Mouse (Mus musculus) lung, postnatal 25 days (tissue): Measurements from ENCODE around the gene Aff3.
"Not testable (repeated sequence)": the region's sequence is repeated elsewhere in the genome, so short reads cannot be mapped to it uniquely, and the experiment has no call there.

Experiments
- DNase-seq: peaks from one replicate; pipeline ENCODE4 v3.0.0; 2022; ENCODE audit warnings: low spot score

Aff3 gene

DNA sequence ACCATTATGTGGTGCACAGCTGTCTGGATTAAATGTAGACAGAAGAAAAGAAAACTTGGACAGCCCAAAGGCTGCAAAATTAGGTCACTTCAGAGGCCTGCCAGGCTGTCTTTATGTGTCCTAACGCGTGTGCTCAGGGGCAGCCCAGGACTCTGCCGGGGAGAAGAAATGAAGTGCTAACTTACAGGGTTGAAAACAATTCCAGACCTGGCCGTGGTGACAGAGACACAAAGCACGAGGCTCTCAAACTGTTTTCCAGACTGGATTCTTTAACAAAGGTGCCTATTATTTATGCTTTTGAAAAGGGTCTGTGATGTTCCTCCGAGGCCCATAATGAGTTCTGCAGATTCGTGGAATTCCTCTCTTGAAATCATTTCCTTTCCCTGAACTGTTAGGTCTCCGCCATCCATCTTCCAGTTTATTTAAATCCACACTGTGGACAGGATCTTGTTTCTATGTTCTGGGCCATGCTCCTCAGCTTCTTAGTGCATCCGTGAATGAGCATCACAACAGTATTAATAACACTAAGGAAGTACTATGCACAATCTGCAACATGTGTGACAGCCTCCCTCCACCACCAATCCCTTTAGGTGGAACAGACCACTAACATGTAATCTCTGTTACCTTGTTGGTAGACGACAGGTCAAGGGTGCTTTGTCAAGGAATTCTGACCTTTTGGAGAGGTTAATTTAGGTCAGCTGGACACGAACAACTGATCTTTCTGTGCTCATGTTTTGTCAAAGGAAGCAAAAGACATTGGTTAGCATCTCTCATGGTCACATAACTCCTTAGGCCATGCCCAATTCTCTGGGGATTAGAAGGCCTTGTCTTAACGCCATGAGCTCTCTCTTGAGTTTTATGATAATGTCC is 228.0 kb downstream of the Aff3 start:
- DNase-seq: no peak

GRCm38 (mm10) chr1:38430311-38430710 is 234.4 kb downstream of the Aff3 start:
- not testable (repeated sequence) for DNase-seq

- no peak for DNase-seq
These were observed 235.8 kb downstream of the Aff3 start for GRCm38 (mm10) chr1:38428708-38429683.

- no peak for DNase-seq
These were observed 241.8 kb downstream of the Aff3 start for GRCm38 (mm10) chr1:38422921-38423320.

GRCm38 (mm10) chr1:38419331-38419730 is 245.4 kb downstream of the Aff3 start:
- no peak for DNase-seq

- no peak for DNase-seq
These were observed 246.3 kb downstream of the Aff3 start for GRCm38 (mm10) chr1:38418181-38419032.

DNA sequence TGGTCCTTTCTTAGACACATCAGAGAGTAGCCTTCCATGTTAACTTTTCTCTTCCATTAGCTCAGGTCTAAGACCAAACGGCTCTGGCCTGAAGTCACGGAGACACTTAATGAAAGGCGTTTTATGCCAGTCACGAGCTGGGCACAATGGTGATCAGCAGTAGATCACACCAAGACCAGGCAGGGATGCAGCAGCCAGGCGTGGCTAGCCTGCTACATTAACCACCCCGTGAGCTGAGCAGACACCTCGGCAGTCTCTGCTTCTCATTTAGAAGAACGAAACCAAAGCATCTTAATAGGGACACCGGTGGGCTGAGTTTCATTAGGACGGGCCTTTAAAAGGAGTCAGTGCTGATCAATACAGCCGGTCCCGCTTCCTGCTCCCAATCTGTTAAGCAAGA is 247.6 kb downstream of the Aff3 start:
- DNase-seq: no peak

- no peak for DNase-seq
These were observed 249.2 kb downstream of the Aff3 start for GRCm38 (mm10) chr1:38415511-38415910.

- DNase-seq: no peak
These were observed 253.6 kb downstream of the Aff3 start for GRCm38 (mm10) chr1:38411106-38411505.

DNA sequence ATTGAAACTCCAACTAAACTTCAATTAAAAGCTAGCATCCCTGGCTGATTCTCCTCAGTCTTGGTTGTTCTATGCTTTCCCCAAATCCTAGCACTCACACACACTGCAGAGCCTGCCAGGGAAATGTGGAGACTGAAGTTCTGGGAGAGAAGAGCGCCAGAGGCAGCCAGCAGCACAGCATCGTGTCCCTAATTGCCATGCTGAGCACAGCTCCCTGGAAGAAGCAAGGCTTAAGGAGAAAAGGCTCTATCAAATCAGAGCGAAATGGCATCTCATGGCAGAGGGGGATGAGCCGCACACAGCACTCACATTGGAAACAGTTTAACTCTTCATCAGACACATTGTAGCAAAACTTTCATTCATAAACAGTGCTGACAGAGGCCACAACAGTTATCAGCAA is 254.3 kb downstream of the Aff3 start:
- DNase-seq: no peak

DNA sequence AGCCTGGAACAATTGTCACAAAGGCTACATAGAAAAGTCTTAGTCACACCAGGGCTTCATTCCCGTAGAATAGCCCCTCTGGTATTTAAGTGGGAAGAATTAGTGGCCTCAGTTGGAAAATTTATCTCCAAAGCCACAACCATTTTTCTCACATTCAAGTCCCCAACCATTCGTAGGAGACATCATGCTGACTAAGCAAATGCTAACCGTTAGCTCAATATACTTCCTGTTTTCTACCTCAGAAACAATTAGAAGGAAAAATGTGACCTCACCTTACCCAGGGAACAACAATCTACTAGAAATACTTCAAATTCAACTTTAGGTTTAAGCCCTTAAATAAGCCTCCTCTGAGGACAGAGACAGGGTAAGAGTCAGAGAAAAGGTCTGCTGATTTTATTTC is 256.5 kb downstream of the Aff3 start:
- DNase-seq: no peak

DNA sequence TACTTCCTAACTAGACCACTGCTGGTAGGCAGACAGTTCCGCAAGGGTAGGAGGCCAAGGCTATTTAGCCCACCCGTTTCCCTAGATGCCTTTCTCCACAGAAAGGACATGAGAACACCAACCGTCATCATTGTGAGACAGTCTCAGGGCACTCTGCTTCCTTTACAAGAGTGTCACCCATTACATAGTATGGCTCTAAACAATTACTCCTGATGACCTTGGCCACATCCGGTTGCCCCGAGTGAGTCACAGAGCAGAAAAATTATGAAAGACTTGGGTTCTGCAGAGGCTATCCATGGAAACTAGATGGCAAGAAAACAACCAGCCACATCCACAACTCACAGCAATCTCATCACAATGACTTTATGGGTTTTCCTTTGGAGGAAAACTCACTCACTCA is 261.0 kb downstream of the Aff3 start:
- no peak for DNase-seq

DNA sequence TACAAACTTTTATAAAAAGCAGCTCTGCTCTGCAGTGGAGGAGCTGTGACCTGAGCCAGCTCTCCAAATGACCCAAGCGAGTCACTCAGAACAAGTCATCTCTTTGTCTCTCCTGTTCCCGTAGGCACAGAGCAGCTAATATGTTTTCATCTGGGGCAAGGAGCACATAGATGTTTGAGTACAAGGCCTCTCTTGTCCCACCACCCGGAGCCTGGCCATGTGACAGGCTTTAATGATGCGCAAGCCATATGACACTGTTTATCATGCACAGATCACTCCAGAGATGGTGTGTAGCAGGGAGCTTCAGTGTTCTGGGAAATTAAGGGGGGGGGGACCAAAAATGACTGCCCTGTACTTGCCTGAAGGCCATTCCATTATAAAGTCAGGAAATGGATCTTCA is 262.9 kb downstream of the Aff3 start:
- no peak for DNase-seq

DNA sequence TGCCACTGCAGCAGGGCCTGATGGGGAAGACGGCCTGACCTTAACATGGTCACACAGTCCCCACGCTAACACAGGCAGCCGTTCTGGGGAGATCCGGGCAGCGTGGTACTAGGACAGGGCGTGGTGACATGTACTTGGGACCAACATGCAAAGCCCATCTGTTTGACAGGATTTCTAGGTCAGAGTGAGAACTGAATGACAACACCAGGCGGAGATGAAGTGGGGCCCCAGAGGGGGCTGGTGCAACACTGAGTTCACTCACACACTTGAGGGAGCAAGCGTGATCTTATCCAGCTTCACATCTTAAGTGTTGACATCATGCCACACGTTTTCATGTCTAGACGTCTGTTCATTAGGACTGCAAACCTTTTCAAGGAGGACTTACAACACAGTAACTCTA is 265.5 kb downstream of the Aff3 start:
- DNase-seq: no peak

DNA sequence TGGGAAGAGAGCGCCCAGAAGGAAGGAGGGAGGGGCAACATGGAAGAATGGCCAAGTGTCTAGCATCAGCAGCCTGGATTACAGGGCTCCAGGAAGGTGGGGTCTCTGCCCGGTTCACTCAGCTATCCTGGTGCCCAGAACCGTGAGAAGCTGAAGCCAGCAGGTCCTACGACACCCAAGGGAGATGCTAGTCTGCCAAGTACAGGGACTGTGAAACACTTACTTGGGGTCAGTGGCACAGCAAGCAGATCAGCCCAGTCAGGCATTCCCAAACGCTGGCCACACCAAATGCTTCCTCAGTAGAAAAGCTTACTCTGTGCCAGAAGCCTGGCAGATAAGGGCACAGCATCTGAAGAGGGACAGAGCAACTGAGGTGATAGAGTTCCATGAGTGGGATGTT is 266.2 kb downstream of the Aff3 start:
- DNase-seq: no peak

DNA sequence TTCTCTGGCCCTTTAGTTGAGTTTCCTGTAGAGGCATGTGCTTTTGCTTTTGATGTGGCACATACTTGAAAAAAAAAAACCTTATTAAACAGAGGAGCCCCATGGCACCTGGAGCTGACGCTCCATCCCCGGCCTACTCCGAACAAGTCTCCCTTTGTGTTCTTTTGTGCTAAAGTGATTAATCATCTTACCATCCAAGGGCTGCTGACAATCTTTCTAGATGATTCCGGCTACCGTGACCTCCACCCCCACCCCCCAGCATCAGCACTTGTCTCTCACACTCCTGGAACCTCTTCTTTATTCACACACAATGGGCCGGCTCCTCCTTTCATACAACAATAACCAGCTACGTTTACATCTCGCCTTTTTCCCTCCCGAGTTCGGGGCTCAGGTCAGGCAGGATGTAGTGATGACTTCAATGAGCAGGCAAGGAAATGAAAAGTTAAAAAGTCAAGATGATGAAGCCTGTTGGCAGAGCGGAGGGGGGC is 269.5 kb downstream of the Aff3 start:
- no peak for DNase-seq

DNA sequence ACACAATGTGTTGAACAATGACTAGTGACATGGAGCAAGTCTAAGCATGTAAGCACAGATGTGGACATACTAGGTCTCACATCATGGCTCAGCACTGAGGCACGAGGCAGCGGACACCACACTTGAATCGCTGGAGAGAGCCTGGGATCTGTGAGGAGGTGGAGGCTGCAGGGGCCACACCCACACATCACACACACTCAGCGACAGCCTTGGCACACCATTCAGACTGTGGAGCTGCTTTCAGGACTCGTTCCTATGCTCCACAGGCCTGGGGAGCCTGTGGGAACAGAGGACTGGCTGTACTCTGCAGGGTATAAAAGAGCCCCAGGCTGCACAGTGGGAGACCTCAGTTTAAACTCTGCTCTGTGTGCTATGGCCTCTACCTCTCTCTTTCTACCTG is 270.3 kb downstream of the Aff3 start:
- no peak for DNase-seq

DNA sequence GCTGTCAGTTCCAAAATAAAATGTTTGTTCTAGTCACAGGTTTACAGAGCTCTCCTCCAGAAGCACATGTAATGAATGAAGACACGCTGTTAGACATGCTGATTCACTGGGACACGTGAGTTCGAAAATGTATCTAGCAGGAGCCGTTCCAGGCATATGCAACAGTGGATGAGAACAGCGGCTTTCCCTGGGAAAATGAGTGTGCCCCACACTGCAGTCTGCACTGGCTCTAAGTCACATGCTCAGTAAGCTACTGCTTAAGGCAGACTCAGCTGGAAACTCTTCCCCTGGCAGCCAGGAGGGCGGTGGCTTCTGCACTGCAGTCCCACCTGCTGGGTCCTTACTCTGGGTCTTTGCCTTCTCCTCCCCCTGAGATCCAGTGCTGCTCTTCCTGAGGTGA is 271.2 kb downstream of the Aff3 start:
- DNase-seq: no peak

DNA sequence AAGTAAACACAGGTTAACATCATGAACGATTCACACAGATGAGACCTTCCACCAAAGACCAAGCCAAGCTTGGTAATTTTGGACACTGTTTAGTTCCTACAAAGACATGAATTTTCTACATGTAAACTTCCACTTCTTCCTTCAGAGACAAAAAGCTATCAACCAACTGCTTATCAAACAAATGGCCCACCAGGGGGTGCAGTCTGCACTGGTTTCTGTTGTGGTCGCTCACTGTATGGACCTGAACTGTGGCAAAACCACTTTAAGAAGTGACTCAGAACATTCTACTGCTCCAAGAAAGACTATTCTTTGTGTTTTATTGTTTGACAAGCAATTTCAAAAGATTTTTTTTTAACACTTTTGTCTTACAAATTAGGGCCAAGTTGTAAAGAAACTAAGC is 271.8 kb downstream of the Aff3 start:
- DNase-seq: peak; percentile 66

- DNase-seq: no peak
These were observed 273.9 kb downstream of the Aff3 start for GRCm38 (mm10) chr1:38390886-38391249.

GRCm38 (mm10) chr1:38390235-38390885 is 274.4 kb downstream of the Aff3 start:
- no peak for DNase-seq
